Mouse (Mus musculus) MEL (cell line): ENCODE results near the gene Hoxd4.

ENCODE experiments used
- CTCF ChIP-seq, 3 experiments: IDR thresholded peaks in 2 of 3; conservative IDR thresholded peaks in 1 of 3; 2 replicates each; pipeline ENCODE4 v1.5.1; 2011 to 2012; ENCODE audit warnings: low read length in 3 of 3, low read depth in 2 of 3, mild to moderate bottlenecking in 2 of 3, improper control_type of control experiment in 1 of 3, inconsistent platforms in 1 of 3, mixed read lengths in 1 of 3, moderate library complexity in 1 of 3; ENCODE audit not compliant: control insufficient read depth in 1 of 3, insufficient read depth in 1 of 3, poor library complexity in 1 of 3, severe bottlenecking in 1 of 3
- E2F4 ChIP-seq: IDR thresholded peaks from 2 replicates; pipeline ENCODE4 v1.6.1; 2011; ENCODE audit warnings: low read depth, low read length, improper control_type of control experiment, borderline replicate concordance
- EP300 ChIP-seq, 2 experiments: IDR thresholded peaks; 2 replicates each; pipeline ENCODE4 v1.6.1; 2011; ENCODE audit warnings: improper control_type of control experiment in 2 of 2, low read length in 2 of 2, low read depth in 1 of 2, mild to moderate bottlenecking in 1 of 2
- KAT2A ChIP-seq: conservative IDR thresholded peaks from 2 replicates; pipeline ENCODE4 v1.6.1; 2012; ENCODE audit warnings: low read depth, low read length, improper control_type of control experiment, inconsistent platforms
- MAX ChIP-seq: IDR thresholded peaks from 2 replicates; pipeline ENCODE4 v1.6.1; 2011; ENCODE audit warnings: low read length, improper control_type of control experiment
- MYB ChIP-seq: IDR thresholded peaks from 2 replicates; pipeline ENCODE4 v1.6.1; 2011; ENCODE audit warnings: mild to moderate bottlenecking, low read depth, low read length, improper control_type of control experiment
- MYC ChIP-seq: IDR thresholded peaks from 2 replicates; pipeline ENCODE4 v1.6.1; 2011; ENCODE audit warnings: low read depth, mild to moderate bottlenecking, low read length, improper control_type of control experiment, moderate library complexity
- NELFE ChIP-seq: IDR thresholded peaks from 2 replicates; pipeline ENCODE4 v1.6.1; 2011; ENCODE audit warnings: low read depth, low read length, improper control_type of control experiment
- POLR2A ChIP-seq, 2 experiments: IDR thresholded peaks; 2 replicates each; pipeline ENCODE4 v1.6.1; 2011 to 2012; ENCODE audit warnings: low read length in 2 of 2, mild to moderate bottlenecking in 2 of 2, control low read depth in 1 of 2, improper control_type of control experiment in 1 of 2, low read depth in 1 of 2, moderate library complexity in 1 of 2; ENCODE audit not compliant: control insufficient read depth in 1 of 2, insufficient read depth in 1 of 2, poor library complexity in 1 of 2
- POLR2AphosphoS2 ChIP-seq: IDR thresholded peaks from 2 replicates; pipeline ENCODE4 v1.6.1; 2011; ENCODE audit warnings: low read length, improper control_type of control experiment
- TAL1 ChIP-seq: IDR thresholded peaks from 2 replicates; pipeline ENCODE4 v1.6.1; 2012; ENCODE audit warnings: mild to moderate bottlenecking, inconsistent platforms, low read length, moderate library complexity, mixed read lengths
- TBP ChIP-seq: IDR thresholded peaks from 2 replicates; pipeline ENCODE4 v1.8.0; 2011; ENCODE audit warnings: low read depth, low read length, improper control_type of control experiment
- ZC3H11A ChIP-seq: IDR thresholded peaks from 2 replicates; pipeline ENCODE4 v1.6.1; 2012; ENCODE audit warnings: low read depth, mild to moderate bottlenecking, inconsistent platforms, low read length, improper control_type of control experiment

GRCm38 (mm10) chr2:74740311-74741091 is 28.8 kb downstream of the Hoxd4 start:
- TF ChIP-seq CTCF (IDR thresholded peaks at IDR 0.05 in 2 of 3, conservative IDR thresholded peaks at IDR 0.05 in 1 of 3; ENCODE audit: control insufficient read depth in 1 of 3, insufficient read depth in 1 of 3, low read depth in 2 of 3, low read length in 3 of 3, poor library complexity in 1 of 3, severe bottlenecking in 1 of 3) (no peak), MYB (no peak), KAT2A (no peak), ZC3H11A (no peak), EP300 (IDR thresholded peaks at IDR 0.05; ENCODE audit: low read depth in 1 of 2, low read length in 2 of 2) (no peak), TAL1 (no peak), POLR2AphosphoS2 (no peak), TBP (no peak), NELFE (no peak), MYC (no peak), MAX (no peak), E2F4 (no peak), POLR2A (IDR thresholded peaks at IDR 0.05; ENCODE audit: control insufficient read depth in 1 of 2, insufficient read depth in 1 of 2, low read depth in 1 of 2, low read length in 2 of 2, poor library complexity in 1 of 2) (no peak)
